Mouse (Mus musculus): ENCODE results near the gene AC124108.1. TPM values are rescaled to one million over a fixed set of nuclear protein-coding genes. Genes with fewer than 3 reads are reported as not detected.
A peak's percentile ranks its signal among the peaks of the same experiment; 100 is the strongest.

Gene AC124108.1
- 2.3 and 4.0 TPM in 2 replicates for polyA plus RNA-seq (2016; fragmentation: Nextera tagmentation; extraction: Ambion mirVana)

- H3K4me3 ChIP-seq: peak within 1 kb of the TSS; percentile 86
- no peaks in the 10 kb centered on the region for H3K9me3 ChIP-seq (replicated peaks)
- H3K27ac ChIP-seq (replicated peaks): peak within 1 kb of the TSS; percentile 100
- peaks cover 16% of the 10 kb centered on the region for H3K36me3 ChIP-seq
- DNase-seq (ENCODE audit: low spot score): peak; percentile 61
- peaks cover 64% of the 10 kb centered on the region for H3K27me3 ChIP-seq (ENCODE audit: low read depth, poor library complexity, severe bottlenecking)
- WGBS: under 1% methylated on average over 34 of the region's 34 CpGs
- peaks cover 87% of the 10 kb centered on the region for H3K4me1 ChIP-seq
Measured at GRCm38 (mm10) chr1:132191093-132191785, at the start of gene AC124108.1, which contains the start of gene Lemd1. Gene AC124108.1 (plus strand): TSS chr1:132191457. Gene Lemd1 (plus strand): TSS chr1:132191431.

GRCm38 (mm10) chr1:132141753-132142152 lies 49.5 kb upstream of the AC124108.1 start:
- Histone ChIP-seq H3K27me3 (ENCODE audit: low read depth, poor library complexity, severe bottlenecking) (peaks cover 60% of the 10 kb centered on the region), H3K4me1 (peaks cover 59% of the 10 kb centered on the region), H3K4me3 (no peak overlapping the region), H3K36me3 (no peaks in the 10 kb centered on the region), H3K27ac (replicated peaks) (no peak overlapping the region), H3K9me3 (replicated peaks) (no peaks in the 10 kb centered on the region)
- WGBS: 59% methylated on average over 13 of the region's 13 CpGs
- no peak for DNase-seq (ENCODE audit: low spot score)

- peaks cover 46% of the 10 kb centered on the region for H3K27me3 ChIP-seq (ENCODE audit: low read depth, poor library complexity, severe bottlenecking)
- peaks cover 54% of the 10 kb centered on the region for H3K4me1 ChIP-seq
- no peaks in the 10 kb centered on the region for H3K36me3 ChIP-seq
- no peak overlapping the region for H3K4me3 ChIP-seq
- no peak for DNase-seq (ENCODE audit: low spot score)
- no peaks in the 10 kb centered on the region for H3K9me3 ChIP-seq (replicated peaks)
- WGBS: 84% methylated on average over 5 of the region's 5 CpGs
- H3K27ac ChIP-seq (replicated peaks): peak overlapping the region; percentile 35; the same call in 1 of the 2 replicates
Measured at GRCm38 (mm10) chr1:132143079-132143478, 48.2 kb upstream of the AC124108.1 start.

GRCm38 (mm10) chr1:132143730-132144129 lies 47.5 kb upstream of the AC124108.1 start:
- Histone ChIP-seq H3K27me3 (ENCODE audit: low read depth, poor library complexity, severe bottlenecking) (peaks cover 40% of the 10 kb centered on the region), H3K27ac (replicated peaks) (peak overlapping the region; percentile 35; the same call in 1 of the 2 replicates), H3K9me3 (replicated peaks) (no peaks in the 10 kb centered on the region), H3K36me3 (no peaks in the 10 kb centered on the region), H3K4me1 (peaks cover 47% of the 10 kb centered on the region), H3K4me3 (no peak overlapping the region)
- WGBS: 73% methylated on average over 4 of the region's 4 CpGs
- no peak for DNase-seq (ENCODE audit: low spot score)

GRCm38 (mm10) chr1:132144223-132144622 lies 47.0 kb upstream of the AC124108.1 start:
- Histone ChIP-seq H3K27me3 (ENCODE audit: low read depth, poor library complexity, severe bottlenecking) (peaks cover 35% of the 10 kb centered on the region), H3K27ac (replicated peaks) (no peak overlapping the region), H3K36me3 (no peaks in the 10 kb centered on the region), H3K4me1 (peaks cover 42% of the 10 kb centered on the region), H3K4me3 (no peak overlapping the region), H3K9me3 (replicated peaks) (no peaks in the 10 kb centered on the region)
- peak; percentile 62 for DNase-seq (ENCODE audit: low spot score)
- WGBS: 25% methylated on average over 2 of the region's 2 CpGs

- H3K36me3 ChIP-seq: no peaks in the 10 kb centered on the region
- 80% methylated on average over 3 of the region's 3 CpGs for WGBS
- H3K27ac ChIP-seq (replicated peaks): no peak overlapping the region
- no peak for DNase-seq (ENCODE audit: low spot score)
- no peaks in the 10 kb centered on the region for H3K9me3 ChIP-seq (replicated peaks)
- peaks cover 29% of the 10 kb centered on the region for H3K27me3 ChIP-seq (ENCODE audit: low read depth, poor library complexity, severe bottlenecking)
- H3K4me1 ChIP-seq: peaks cover 36% of the 10 kb centered on the region
- H3K4me3 ChIP-seq: no peak overlapping the region
Measured at GRCm38 (mm10) chr1:132144837-132145236, 46.4 kb upstream of the AC124108.1 start.

GRCm38 (mm10) chr1:132145973-132146685 lies 45.1 kb upstream of the AC124108.1 start:
- peaks cover 35% of the 10 kb centered on the region for H3K4me1 ChIP-seq
- 90% methylated on average over 8 of the region's 8 CpGs for WGBS
- peaks cover 26% of the 10 kb centered on the region for H3K27me3 ChIP-seq (ENCODE audit: low read depth, poor library complexity, severe bottlenecking)
- H3K36me3 ChIP-seq: no peaks in the 10 kb centered on the region
- DNase-seq (ENCODE audit: low spot score): no peak
- H3K4me3 ChIP-seq: no peak overlapping the region
- no peaks in the 10 kb centered on the region for H3K9me3 ChIP-seq (replicated peaks)
- H3K27ac ChIP-seq (replicated peaks): no peak overlapping the region

- H3K4me3 ChIP-seq: no peak overlapping the region
- H3K27ac ChIP-seq (replicated peaks): no peak overlapping the region
- no peak for DNase-seq (ENCODE audit: low spot score)
- 73% methylated on average over 2 of the region's 2 CpGs for WGBS
- peaks cover 22% of the 10 kb centered on the region for H3K4me1 ChIP-seq
- H3K9me3 ChIP-seq (replicated peaks): no peaks in the 10 kb centered on the region
- no peaks in the 10 kb centered on the region for H3K36me3 ChIP-seq
- peaks cover 35% of the 10 kb centered on the region for H3K27me3 ChIP-seq (ENCODE audit: low read depth, poor library complexity, severe bottlenecking)
Measured at GRCm38 (mm10) chr1:132149410-132149809, 41.8 kb upstream of the AC124108.1 start.

GRCm38 (mm10) chr1:132150171-132150570 lies 41.1 kb upstream of the AC124108.1 start:
- Histone ChIP-seq H3K4me1 (peaks cover 17% of the 10 kb centered on the region), H3K27me3 (ENCODE audit: low read depth, poor library complexity, severe bottlenecking) (peaks cover 35% of the 10 kb centered on the region), H3K27ac (replicated peaks) (no peak overlapping the region), H3K36me3 (no peaks in the 10 kb centered on the region), H3K4me3 (no peak overlapping the region), H3K9me3 (replicated peaks) (no peaks in the 10 kb centered on the region)
- WGBS: 57% methylated on average over 1 of the region's 1 CpGs
- DNase-seq (ENCODE audit: low spot score): no peak

- Histone ChIP-seq H3K27ac (replicated peaks) (no peak overlapping the region), H3K9me3 (replicated peaks) (no peaks in the 10 kb centered on the region), H3K4me1 (peaks cover 20% of the 10 kb centered on the region), H3K36me3 (no peaks in the 10 kb centered on the region), H3K4me3 (no peak overlapping the region), H3K27me3 (ENCODE audit: low read depth, poor library complexity, severe bottlenecking) (peaks cover 35% of the 10 kb centered on the region)
- 75% methylated on average over 15 of the region's 15 CpGs for WGBS
- no peak for DNase-seq (ENCODE audit: low spot score)
Measured at GRCm38 (mm10) chr1:132150817-132151601, 40.2 kb upstream of the AC124108.1 start.

- Histone ChIP-seq H3K4me3 (no peak overlapping the region), H3K27me3 (ENCODE audit: low read depth, poor library complexity, severe bottlenecking) (peaks cover 35% of the 10 kb centered on the region), H3K9me3 (replicated peaks) (no peaks in the 10 kb centered on the region), H3K36me3 (no peaks in the 10 kb centered on the region), H3K27ac (replicated peaks) (no peak overlapping the region), H3K4me1 (peaks cover 20% of the 10 kb centered on the region)
- DNase-seq (ENCODE audit: low spot score): no peak
- 67% methylated on average over 2 of the region's 2 CpGs for WGBS
Measured at GRCm38 (mm10) chr1:132151908-132152307, 39.3 kb upstream of the AC124108.1 start.

GRCm38 (mm10) chr1:132153086-132153690 lies 38.1 kb upstream of the AC124108.1 start:
- H3K4me3 ChIP-seq: no peak overlapping the region
- H3K27me3 ChIP-seq (ENCODE audit: low read depth, poor library complexity, severe bottlenecking): peaks cover 43% of the 10 kb centered on the region
- H3K4me1 ChIP-seq: peaks cover 28% of the 10 kb centered on the region
- DNase-seq (ENCODE audit: low spot score): no peak
- H3K36me3 ChIP-seq: no peaks in the 10 kb centered on the region
- peak overlapping the region; percentile 23; the same call in 1 of the 2 replicates for H3K27ac ChIP-seq (replicated peaks)
- WGBS: 30% methylated on average over 15 of the region's 15 CpGs
- no peaks in the 10 kb centered on the region for H3K9me3 ChIP-seq (replicated peaks)

All from midbrain, embryonic 10.5 days (tissue).